Mouse (Mus musculus) CD4-positive helper T cell, adult 2 months (primary cell): ENCODE measurements around the gene Tvp23a.

ENCODE experiments used
- DNase-seq: peaks from one replicate; pipeline ENCODE4 v3.0.0-alpha.2; 2012; ENCODE audit warnings: low read depth, missing footprints, low spot score

Gene Tvp23a

DNA sequence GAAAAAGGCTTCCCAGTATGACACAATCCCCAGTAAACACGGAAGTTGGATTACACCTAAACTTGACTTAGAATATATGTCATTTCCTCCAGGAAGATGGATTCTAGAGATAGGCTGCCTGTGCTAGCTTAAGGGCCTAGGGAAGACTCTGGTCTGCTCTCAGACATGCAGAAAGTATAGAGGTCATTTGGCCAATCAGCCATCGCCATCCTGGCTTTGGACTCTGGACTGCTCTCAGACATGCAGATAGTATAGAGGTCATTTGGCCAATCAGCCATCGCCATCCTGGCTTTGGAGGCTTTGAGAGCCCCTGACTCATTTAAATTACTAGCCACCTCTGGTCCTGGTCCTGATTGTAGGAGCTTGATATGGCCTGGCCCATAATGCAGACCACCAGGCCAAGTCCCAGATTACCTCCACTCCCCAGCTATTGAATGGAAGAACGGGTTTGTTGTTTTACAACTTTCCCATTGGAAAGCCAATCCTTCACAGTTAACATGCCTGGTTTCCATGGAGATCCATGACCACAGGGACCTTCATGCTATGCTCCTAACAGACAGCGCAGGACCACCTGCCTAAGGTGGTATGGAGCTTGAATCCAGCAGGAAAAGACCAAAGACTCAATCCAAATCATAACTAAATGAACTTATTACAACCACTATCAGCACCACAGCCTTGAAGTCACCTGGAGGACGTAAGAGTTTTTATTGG, 6.9 kb upstream of the Tvp23a start:
- DNase-seq, result no peak

DNA sequence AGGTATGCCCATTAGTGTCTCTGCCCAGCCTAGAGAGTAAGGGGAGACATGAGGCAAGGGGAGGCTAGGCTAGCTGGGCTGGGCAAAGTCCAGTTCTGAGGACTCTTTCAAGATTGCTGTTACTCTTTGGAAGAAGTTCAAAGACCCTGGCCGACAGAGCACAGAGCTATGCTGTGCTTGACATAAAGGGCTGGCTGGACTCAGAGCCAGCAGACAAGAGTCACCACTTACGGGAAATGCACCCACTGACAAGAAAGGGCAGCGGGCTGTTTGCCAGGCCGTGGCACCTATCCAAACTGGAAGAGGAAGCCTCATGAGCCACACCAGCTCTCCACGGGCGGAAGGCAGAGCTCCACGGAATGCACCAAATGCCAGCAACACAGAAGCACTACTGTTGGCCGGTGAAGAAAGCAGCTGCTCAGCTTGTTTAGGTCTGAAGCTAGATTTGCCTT, 5.3 kb upstream of the Tvp23a start:
- DNase-seq, result no peak

DNA sequence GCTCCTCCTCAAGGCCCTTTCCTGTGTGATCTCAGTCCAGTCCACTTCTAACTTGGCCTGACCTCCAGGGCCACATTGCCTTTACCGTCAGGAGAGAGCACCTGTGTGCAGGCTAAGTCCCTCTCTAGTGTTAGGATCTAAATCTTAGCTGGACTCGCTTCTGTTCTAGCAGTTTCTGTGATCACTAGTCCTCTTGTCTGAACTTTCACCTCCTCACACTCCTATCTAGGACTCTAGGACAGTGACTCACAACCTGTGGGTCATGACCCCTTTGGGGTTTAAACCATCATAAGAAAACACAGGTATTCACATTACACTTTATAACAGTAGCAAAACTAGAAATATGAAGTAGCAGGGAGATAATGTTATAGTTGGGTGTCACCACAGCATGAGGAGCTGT, 4.7 kb upstream of the Tvp23a start:
- DNase-seq, result no peak

DNA sequence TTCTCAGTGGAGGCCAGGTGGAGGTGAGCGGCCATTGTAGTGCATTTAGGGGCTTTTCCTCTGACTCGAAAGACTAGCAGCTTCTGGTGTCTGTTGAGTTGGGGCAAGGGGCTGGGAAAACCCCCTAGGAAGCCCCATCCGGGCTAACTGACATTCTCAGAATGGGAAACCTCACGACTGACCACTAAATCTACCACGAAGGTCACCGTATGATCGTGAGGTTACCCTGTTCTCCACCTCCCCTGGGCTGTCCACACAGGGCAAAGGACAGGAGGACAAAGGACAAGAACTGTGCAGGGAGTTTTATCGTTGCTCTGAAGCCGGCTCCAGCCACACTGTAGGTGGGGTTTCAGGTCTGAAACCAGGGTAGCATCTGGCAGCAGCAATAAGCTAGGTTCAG, 1.8 kb upstream of the Tvp23a start:
- no peak for DNase-seq

DNA sequence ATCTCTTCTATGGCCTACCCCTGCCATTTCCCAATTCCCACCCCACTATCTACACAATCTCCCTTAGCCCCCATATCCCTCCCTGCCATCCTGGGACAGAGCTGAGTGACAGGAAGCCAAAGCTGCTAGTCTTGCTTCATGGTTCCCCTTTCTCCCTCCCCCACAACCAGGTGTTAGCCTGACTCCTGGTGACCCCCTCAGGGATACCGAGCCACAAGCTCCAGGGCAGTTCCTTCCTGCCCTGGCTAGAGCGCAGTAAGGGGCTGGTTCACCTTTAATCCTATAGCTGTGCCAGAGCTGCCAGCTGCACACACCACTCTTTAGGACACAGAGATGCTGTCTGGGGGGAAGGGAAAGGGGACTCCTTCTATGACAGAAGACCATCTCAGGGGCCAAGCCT, 619 bp upstream of the Tvp23a start:
- no peak for DNase-seq

DNA sequence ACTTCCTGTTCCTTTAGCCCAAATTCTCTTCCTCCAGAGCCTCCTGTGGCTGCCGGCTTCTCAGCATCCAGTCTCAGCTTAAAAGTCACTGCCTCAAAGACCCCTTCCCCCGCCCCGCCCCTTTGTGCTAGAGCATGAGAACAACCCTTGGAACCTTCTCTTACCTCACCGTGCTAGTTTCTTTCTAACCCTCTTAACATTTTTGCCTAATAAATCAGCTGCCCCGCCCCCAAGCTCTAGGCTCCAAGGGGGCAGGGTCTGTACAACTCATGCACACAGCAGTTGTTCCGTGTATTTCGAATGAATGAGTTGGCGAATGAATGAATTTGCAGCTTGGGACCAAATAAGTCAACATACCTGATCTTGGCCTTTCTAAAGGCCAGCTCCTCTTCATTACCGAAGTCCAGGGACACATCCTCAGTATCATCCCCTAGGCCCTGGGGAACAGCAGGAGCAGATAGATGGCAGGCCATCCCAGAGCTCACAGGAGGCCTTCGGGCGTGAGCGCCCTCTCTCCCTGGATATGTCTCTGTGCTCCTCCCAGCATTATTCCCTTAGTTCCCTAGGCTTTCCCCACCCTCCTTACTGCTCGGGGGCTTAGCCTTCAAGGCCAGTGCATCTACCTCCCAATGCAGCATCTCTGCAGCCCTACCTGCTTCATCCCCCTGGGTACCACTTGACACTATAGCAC, 444 bp downstream of the Tvp23a start:
- DNase-seq, result no peak

DNA sequence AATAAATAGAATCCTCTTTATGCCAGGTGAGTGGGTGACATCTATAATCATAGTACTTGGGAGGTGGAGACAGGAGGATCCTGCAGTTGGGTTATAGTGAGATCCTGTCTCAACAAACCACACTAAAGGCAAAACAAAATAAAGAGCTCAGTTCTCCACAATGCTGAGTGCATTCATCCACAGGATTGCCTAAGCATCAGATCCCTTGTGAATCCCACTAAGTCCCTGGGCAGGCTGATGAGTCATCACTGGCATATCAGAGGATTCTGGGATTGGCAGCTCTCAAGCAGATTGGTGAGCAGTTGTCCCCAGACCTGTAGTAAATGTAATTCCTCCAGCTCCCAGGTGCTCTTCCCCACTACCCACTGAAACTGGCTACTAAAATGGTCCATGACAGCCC, 3.4 kb downstream of the Tvp23a start:
- no peak for DNase-seq

DNA sequence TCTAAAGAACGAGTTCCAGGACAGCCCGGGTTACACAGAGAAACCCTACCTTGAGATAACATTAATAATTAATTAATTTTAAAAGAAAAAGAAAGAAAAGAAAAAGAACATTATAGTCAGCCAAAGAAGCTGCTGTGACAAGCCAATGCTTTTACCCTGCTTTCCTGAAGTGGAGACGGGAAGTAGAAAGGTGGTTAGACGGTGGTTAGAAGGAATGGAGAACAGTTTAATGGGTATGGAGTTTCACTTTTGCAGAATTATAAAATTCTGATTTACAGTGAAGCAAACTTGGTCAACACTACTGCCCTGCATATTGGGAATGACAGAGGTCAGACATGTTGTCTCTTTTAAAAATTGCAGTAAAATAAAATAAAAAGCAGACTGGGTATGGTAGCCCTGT, 5.4 kb downstream of the Tvp23a start:
- DNase-seq, result no peak

DNA sequence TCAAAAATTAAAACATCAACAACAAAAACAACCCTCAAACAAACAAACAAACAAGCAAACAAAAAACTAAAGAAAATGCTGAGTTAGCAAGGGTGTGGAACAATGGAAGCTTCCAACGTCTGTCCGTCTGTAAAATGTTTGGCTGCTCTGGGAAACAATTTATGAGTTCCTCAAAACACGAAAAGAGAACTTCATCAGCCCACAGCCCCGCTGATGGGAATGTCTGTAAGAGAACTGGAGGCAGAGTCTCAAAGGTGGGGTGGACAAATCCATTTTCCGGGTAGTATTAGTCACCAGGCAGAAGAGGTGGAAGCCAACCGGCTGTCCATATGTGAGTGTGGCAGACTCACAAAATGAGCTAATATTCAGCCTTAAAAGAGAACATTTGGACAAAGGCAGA, 5.8 kb downstream of the Tvp23a start:
- DNase-seq, result no peak

DNA sequence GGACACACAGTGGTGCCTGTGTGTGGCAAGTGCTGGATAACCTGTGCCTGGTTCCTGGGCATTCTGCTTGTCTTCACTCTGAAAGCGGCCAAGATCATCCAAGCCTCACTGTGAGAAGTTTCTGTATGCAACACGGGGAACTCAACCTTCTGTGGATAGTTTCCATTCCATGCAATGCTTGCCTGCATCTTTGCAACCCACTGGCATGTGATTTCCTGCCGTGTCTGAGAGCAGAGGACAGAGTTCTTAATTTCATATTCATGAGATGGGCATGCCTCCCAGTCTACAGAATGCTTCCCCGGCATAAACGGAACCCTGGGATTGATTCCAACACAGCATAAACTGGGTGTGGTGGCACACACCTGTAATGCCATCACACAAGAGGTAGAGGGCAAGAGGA, 9.1 kb downstream of the Tvp23a start:
- DNase-seq, result no peak

DNA sequence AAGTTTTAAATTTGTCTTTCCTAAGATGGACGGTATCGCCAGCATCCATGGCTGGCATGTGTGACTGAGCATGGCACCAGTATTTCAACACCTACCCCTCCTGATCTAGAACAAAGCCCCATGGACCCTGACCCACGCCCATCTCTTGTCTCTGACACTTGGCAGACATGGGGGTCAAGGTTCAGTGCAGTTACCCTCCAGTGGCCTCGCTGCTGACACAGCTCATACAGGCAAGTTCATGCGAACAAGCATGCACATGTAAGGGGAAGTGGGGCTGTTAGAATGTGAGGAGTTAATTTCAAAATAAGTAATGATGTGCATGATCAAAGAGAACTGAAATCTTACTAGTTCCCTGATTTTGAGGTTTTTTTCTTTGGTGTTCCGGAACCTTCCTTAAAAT, 11.0 kb downstream of the Tvp23a start:
- no peak for DNase-seq

DNA sequence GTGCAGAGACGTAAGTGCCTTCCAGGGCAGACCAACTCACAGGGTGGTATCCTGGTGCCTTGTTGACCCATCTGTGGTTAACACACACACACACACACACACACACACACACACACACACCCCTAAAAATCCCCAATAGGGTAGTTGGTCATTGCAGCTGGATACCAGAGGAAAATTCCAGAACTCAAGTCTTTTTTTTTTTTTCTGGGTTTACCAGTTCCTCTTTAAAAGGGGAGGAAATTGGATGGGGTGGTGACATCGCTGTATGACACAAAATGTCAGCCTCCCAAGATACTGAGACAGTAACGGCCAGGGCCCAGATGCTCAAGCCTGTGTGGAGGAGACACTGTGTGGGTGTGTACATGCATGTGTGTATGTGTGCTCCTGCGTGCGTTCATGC, 13.8 kb downstream of the Tvp23a start:
- no peak for DNase-seq

DNA sequence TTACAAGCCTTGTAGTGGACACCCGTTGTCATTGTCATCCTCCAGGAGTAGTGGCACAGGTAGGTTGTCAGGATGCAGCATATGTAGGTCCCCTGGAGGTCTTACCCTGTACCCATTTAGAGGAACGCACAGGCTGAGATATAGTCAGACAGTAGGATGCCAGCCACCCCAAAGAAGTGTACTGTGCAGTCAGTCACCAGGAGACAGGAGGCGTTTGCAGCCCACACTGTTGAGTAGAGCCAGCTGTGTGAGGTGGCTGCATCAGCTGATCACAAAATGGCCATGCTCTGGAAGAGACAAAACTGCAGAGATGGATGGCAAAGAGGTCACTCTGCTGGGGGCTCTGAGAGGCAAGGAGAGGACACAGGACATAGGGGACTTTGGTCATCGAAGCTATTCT, 14.8 kb downstream of the Tvp23a start:
- DNase-seq, result no peak

DNA sequence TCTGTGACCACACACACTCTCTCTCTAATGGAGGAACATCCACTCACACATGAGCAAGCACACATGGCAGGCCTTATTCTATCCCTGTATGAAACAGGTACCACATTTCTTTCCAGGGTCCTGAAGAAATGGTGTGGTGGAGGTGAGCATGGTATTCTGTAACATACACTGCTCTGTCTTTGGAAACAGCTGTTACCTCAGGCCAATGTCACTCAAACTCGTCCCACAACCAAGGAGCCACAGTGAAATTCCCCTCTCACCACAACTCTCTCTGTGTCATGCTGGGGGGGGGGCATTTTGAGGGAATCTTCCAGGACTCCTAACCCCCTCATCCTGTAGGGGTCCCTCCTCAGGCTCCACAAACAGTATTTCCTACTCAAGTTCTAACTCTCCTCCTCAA, 15.3 kb downstream of the Tvp23a start:
- DNase-seq, result no peak

DNA sequence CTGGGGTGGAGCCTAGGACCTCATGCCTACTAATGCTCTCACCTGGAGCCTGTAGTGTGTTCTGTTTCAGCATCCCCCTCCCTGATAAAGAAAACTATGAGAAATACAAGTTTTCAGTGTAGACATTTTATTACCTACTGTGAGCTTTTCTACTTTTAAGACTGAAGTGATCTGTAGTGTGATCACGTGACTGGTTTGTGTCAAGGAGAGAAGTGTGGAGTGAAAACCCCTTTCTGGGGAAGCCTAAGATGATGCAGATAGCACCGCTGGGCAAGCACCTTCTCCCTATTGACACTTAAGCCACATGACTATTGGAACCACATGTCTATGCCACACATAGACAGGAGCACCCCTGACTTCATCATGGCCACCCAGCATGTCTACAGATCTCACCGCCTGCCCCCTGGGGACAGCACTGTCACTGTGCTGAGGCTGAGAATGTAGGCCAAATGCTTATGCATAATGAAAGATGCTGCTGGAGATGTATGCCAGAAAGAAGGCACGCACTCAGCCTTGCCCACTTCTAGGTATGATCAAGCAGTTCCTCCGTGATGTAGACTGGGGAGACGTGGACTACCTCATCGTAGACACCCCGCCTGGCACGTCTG, 26.6 kb downstream of the Tvp23a start:
- no peak for DNase-seq

DNA sequence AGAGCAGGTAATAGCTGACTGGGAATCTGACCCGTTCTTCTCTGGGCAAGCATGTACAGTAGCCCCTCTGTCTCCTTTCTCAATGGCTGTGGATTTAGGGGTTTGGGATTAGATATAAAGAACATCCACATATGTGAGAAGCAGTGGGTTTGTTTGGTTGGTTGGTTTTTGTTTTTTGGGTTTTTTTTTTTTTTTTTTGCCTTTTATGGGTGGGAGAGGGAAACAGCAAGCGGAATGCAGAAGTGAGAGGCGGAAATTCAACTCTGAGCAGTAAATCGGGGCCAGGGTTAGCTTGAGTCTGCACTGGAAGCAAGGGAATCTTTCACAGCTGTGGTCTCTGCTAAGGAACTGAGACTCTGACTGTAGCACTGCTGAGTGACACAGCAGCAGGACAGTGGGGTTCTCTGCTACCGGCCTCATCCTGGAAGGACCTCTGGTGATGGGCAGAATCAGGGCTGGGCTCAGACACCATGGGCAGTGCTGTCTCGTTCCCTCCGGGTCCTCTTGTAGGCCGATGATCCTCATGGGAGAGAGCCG, 29.4 kb downstream of the Tvp23a start:
- DNase-seq, result no peak

DNA sequence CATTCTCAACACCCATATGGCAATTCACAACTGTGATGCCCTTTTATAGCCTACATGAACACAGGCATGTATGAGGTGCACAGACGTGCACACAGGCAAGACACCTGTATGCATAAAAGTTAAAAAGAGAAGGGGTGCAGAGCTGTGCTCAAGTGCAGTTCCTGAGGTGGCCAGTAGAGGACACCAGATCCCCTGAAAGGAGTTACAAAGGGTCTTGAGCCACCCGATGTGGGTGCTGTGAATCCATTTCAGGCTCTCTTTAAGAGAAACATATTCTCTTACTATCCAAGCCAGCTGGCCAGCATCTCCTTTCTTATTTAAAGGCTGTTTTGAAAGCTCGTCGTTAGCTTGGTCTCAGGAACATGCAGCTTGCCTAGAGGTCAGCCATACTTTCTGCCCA, 30.3 kb downstream of the Tvp23a start:
- peak; percentile 28 for DNase-seq

DNA sequence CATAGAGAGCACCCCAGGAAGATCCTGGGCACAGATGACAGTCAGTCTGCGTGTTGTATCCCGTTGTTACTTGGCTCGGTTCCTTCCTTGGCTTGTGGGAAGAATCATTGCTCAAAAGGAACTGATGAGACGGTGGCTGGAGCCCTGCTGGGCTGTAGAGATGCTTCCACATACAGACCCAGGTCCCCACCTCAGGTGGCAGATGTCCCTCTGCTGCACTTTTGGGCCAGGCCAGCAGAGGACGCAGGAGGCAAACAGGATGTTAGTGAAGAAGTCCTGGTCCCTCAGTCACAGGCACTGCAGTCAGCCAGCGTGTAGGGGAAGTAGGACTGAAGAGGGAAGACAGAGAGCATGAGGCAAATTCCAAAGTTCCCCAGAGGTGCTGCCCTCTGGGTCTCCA, 31.2 kb downstream of the Tvp23a start:
- DNase-seq, result no peak

DNA sequence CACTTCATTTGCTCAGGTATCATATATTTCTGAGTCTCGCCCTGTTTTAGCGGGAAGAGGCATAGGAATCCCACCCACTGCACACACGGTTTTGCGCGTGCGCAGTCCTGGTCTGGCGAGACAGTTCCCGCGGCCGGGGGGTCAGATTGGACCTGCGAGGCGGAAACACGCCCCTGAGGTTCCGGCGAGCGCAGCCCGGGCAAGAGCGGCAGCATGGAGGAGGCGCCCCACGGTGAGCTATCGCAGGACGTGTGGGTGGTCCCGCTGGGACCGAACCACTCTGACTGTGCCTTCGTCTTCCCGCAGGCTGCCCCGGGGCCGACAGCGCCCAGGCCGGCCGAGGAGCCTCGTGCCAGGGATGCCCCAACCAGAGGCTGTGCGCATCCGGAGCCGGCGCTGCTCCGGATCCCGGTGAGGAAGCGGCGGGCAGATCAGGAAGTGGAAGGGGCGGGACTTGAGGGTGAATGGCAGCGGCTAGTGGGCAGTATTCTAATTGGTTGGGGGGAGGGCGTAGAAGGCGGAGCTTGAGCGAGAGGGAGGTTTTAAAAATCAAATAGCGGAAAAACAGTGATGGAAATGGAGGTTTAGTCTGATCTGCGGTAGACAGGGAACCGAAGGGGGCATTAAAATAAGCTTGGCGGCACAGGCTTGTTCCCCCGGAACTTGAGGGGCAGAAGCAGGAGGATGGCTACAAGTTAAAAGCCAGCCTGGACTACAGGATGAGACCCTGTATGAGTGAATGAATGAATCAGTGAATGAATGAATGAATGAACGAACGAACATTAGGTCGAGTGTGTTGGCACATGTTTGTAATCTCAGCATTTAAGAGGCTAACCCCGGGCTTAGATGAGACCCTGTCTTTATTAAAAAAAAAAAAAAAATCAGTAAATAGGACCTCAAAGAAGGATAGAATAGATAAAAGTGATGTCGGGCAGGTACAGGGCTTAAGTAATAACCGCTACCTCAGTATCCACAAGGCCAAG, 35.1 kb downstream of the Tvp23a start, which contains the start of gene Nubp1:
TSS of gene Nubp1 (plus strand) at position 185 of the 983 bp plus-strand sequence.
- peak; percentile 93 for DNase-seq

DNA sequence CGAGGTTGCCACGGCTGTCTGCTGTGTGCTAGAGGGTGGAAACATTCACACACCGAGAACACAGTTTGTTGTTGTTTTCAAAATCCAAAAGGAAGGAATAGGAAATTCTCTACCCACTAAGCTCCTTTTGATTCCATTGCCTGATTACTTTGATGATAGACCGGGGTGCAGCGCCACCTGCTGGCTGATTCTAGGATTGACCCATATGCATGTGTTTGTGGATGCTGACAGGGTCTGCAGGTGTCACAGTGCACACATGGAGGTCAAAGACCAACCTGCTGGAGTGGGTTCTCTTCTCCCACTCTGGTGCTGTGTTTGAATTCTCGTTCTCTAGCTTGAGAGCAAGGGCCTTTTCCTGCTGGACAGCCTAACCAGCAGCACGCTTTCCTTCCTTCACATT, 48.0 kb downstream of the Tvp23a start:
- peak; percentile 72 for DNase-seq

DNA sequence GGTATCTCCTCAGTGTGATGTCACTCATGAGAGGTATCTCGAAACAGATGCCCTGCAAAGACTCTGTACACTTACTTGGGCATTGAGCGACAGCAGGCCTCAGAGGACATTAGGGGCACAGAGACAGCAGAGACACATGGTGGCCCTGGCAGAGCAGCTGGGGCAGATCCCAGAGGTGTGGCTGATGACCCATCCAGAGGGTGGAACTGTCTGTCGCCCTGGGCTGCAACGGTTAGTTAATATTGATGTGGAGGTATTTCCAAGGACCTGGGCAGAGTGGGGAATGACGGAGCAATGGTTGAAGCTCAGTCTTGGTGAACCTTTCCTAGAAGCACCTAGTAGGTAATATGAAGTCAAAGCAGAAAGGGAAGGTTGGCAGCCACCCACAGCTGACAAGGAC, 48.4 kb downstream of the Tvp23a start:
- no peak for DNase-seq
